Mouse (Mus musculus) spleen, postnatal 4 days (tissue): ENCODE results near the gene Carnmt1.

Experiments
- DNase-seq, 2 experiments: peaks; one replicate each; pipeline ENCODE4 v3.0.0; 2022; ENCODE audit warnings: low spot score in 2 of 2

Carnmt1 gene

DNA sequence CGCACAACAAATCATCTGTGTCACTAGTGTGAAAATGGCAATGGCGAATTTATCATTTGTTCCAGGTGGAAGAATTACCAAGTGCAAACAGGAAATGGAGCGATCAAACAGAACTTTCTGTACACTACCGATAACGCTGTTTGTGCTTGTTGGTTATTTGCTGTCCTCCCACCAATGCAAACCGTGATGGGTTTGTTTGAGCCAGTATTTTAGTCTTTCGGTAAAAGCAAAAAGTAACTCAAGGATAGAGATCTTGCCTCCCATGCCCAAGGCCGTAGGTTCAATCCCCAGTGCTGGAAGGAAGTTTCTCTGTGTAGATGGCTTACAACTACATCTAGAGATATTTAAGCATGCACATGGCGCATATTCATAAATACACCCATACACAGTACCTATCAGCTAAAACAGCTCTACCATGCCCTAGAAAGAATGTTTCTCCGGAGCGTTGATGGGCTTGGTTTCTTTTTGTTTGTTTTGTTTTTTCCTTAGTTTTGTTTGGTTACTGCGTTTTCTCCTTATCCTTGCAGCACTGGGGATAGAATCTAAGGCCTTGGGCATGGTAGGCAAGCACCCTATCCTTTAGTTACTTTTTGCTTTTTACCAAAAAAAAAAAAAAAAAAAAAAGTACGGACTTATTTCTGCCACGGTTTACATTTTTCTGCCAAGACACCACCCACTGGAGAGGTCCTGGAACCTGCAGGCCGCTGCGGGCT, 41.7 kb downstream of the Carnmt1 start:
- DNase-seq, result no peak

DNA sequence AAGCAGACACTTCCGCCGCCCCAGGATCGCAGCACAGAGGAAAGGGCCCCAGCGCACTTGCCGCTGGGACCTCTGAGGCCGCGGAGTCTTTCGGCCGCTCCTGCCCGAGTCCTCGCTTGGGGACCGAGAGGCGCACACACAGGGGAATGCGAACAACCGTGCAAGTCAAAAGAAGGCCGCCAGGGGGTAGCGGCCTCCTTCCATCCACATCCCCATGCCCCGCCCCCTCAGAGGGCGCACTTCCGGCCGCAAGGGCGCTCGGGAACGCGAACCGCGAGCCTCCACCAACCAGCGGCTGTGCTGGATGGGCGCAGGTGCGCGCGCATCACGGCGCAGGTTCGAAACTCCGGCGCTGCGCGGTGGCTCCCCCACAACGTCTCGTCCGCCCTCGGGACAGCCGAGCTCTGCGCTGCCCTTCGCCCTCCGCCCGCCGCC, 42.3 kb downstream of the Carnmt1 start, which contains the start of gene D030056L22Rik:
D030056L22Rik (plus strand) TSS at position 328 of the 435 bp plus-strand sequence.
- peak; percentile 99 for DNase-seq

DNA sequence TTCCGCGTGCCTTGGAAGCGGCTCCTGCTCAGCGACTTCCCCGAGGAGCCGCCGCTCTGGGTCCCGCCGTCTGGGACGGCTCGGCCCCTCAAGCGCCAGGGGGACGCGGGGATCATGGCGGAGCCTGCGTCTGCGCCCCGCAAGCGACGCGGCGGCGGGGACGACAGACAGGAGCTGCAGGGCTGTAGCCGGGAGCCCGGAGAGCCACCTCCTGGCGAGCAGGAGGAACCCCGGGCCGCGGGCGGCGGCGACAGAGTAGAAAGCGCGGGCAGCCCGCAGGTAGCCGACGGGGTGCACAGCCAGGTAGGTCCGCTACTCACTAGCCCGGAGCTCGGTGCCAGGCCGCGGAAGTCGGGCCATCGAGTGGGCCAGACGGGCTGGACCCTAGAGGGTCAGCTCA, 42.8 kb downstream of the Carnmt1 start:
- peak; percentile 60 to 87 for DNase-seq

- DNase-seq, result peak; percentile 70 to 85
Measured at GRCm38 (mm10) chr19:18716374-18716773, 45.8 kb downstream of the Carnmt1 start.

- DNase-seq, result no peak
Measured at GRCm38 (mm10) chr19:18720337-18720736, 49.8 kb downstream of the Carnmt1 start.

- no peak for DNase-seq
Measured at GRCm38 (mm10) chr19:18725186-18725585, 54.6 kb downstream of the Carnmt1 start.

- DNase-seq, result no peak
Measured at GRCm38 (mm10) chr19:18730255-18730654, 59.7 kb downstream of the Carnmt1 start.

DNA sequence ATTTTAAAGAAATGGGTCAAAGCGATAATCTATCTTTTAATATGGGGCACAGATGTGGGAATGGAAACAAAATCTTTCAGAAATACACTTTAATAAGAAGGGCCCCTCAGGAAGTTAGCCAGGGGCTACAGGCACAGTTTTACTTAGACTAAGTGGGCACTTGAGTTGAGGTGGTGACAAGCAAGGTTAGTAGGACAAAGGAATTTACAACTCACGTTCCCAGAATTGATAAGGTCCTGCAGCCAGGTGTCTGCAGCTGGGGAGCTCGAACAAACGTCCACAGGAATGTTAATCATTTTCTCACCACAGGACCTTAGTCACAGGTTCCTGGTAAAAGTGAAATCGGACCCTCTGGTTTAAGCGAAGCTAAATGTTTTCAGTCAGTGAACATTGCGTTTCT, 60.5 kb downstream of the Carnmt1 start:
- no peak for DNase-seq

DNA sequence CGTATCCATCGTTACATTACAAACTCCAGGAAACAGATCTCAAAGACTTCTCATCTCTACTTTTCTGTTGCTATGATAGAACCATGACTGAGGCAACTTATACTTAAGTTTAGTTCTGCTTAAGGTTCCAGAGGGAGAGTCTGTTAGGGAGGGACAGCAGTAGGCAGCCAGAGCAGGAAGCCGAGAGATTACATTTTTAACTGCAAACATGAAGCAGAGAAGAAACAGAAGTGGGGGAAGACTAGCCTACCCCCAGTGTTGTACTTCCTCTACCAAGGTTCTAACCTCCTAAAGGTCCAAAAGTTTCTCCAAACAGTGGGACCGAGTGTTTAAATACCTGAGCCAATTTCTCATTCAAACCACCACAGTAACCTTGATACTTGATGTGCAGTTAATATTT, 65.3 kb downstream of the Carnmt1 start:
- no peak for DNase-seq

GRCm38 (mm10) chr19:18739146-18739545, 68.6 kb downstream of the Carnmt1 start:
- DNase-seq, result no peak

- DNase-seq, result no peak
Measured at GRCm38 (mm10) chr19:18743946-18744345, 73.4 kb downstream of the Carnmt1 start.

- no peak for DNase-seq
Measured at GRCm38 (mm10) chr19:18746576-18747340, 76.2 kb downstream of the Carnmt1 start.

DNA sequence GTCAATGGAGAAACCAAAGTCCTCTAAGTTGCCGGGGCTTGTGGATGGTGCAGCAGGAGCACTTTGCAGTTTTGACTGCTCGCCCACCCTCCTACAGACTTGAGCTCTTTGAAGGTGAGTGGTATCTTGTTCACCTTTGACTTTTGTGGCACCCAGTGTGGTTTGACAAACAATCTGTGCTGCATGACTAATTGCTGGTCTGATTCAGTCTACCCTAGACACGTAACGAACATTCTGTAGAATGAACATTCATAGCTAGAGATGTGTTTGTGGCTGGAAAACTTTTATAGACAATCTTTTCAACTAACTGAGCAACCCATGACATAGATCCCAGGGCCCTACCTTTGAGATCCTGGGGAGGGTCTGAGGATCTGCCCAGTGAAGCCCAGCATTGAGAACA, 76.8 kb downstream of the Carnmt1 start:
- no peak for DNase-seq

GRCm38 (mm10) chr19:18749598-18750339, 79.2 kb downstream of the Carnmt1 start, which contains the start of gene Trpm6:
Trpm6 (plus strand) TSS chr19:18749983.
- no peak for DNase-seq
